Mouse (Mus musculus): ENCODE results near the gene Fam69b. TPM values are rescaled to one million over a fixed set of nuclear protein-coding genes. Genes with fewer than 3 reads are reported as not detected.

Gene Fam69b
- polyA plus RNA-seq, 1 experiment from 2014 or later, result 0.48 TPM

DNA sequence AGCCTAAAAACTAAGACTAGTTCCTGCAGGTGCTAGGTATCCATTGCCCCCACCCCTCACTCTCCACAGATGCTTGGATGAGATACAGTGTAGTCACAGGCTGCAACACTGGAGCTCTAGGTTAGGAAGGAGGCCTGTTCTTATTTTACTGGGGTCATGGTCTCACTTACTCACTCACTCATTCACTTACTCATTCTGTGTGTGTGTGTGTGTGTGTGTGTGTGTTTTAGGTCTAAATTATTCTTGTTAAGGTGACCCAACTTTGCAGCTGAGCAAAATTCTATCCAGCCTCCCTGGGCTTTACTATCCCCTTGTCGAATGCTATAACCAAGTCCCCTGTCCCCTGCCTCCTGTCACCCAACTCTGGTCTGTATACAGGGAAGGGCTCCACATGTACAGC, 26.7 kb upstream of the Fam69b start:
- DNase-seq, result no peak
- H3K9ac ChIP-seq (replicated peaks), result peak overlapping the region; percentile 80
- H3K36me3 ChIP-seq (replicated peaks; ENCODE audit: insufficient read depth, low read length), result peaks cover 8% of the 10 kb centered on the region; the same call in 1 of the 2 replicates
- no peaks in the 10 kb centered on the region for H3K27me3 ChIP-seq (ENCODE audit: insufficient read depth, low read length)
- peak overlapping the region; percentile 64 for H3K4me3 ChIP-seq (ENCODE audit: low read depth, low read length)
- H3K9me3 ChIP-seq (ENCODE audit: low read length), result no peaks in the 10 kb centered on the region
- peaks cover 41% of the 10 kb centered on the region for H3K4me1 ChIP-seq (ENCODE audit: insufficient read depth)
- TF ChIP-seq EP300 (IDR thresholded peaks at IDR 0.05; ENCODE audit: low read depth), result no peak
- no peak for TF ChIP-seq CTCF (IDR thresholded peaks at IDR 0.05; ENCODE audit: low read depth)
- no peak for ATAC-seq
- H3K27ac ChIP-seq (ENCODE audit: low read depth), result peak overlapping the region; percentile 98
- WGBS (ENCODE audit: insufficient replicate concordance), result 68% methylated on average over 1 of the region's 1 CpGs
- H3K4me2 ChIP-seq (ENCODE audit: low read depth, low read length), result peak overlapping the region; percentile 73

DNA sequence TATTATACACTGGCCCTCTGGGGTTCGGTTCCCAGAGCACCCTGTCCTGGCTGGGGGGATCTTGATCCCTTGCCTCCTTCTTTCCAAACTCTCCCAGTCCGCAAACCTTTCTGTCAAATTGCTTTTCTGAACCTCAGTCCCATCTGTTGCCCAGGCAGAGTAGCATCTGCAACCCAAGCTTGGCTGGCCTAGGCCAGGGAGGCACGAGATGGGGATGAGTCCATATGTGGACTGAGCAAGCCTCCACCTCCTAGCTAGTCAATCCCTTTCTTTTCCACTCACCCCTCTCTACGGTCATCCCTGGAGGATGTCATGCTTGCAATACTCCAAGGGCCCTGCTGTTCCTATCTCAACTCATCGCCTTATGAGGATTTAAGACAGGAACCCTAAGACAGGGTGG, 25.6 kb upstream of the Fam69b start:
- TF ChIP-seq CTCF (IDR thresholded peaks at IDR 0.05; ENCODE audit: low read depth), result no peak
- TF ChIP-seq EP300 (IDR thresholded peaks at IDR 0.05; ENCODE audit: low read depth), result no peak
- Histone ChIP-seq H3K36me3 (replicated peaks; ENCODE audit: insufficient read depth, low read length) (no peaks in the 10 kb centered on the region), H3K9ac (replicated peaks) (peak overlapping the region; percentile 80), H3K27ac (ENCODE audit: low read depth) (peak overlapping the region; percentile 98), H3K4me1 (ENCODE audit: insufficient read depth) (peaks cover 38% of the 10 kb centered on the region), H3K4me3 (ENCODE audit: low read depth, low read length) (peak overlapping the region; percentile 64), H3K9me3 (ENCODE audit: low read length) (no peaks in the 10 kb centered on the region), H3K27me3 (ENCODE audit: insufficient read depth, low read length) (no peaks in the 10 kb centered on the region), H3K4me2 (ENCODE audit: low read depth, low read length) (peak overlapping the region; percentile 73)
- no peak for ATAC-seq
- peak; percentile 13 for DNase-seq
- WGBS (ENCODE audit: insufficient replicate concordance), result 58% methylated on average over 5 of the region's 5 CpGs

DNA sequence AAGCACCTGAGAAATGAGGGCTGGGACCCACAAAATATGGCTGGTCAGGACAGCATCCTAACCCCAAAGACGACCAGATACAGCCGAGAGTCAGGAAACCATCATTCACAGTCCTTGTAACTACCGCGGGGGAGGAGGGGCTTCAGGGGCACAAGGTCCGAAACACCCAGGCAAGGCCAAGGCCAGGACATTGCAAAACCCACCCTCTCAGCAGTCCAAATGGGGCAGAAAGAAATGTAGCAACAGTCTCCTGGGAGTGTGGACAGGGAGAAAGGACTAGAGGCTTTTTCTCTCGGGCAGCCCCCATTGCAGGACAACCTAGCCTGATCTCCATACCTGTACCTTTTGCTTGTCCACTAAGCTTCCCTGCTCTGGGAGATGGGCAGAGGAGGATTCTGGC, 25.1 kb upstream of the Fam69b start:
- Histone ChIP-seq H3K4me3 (ENCODE audit: low read depth, low read length) (peak overlapping the region; percentile 64), H3K27ac (ENCODE audit: low read depth) (peak overlapping the region; percentile 98), H3K27me3 (ENCODE audit: insufficient read depth, low read length) (no peaks in the 10 kb centered on the region), H3K9me3 (ENCODE audit: low read length) (no peaks in the 10 kb centered on the region), H3K36me3 (replicated peaks; ENCODE audit: insufficient read depth, low read length) (no peaks in the 10 kb centered on the region), H3K4me1 (ENCODE audit: insufficient read depth) (peaks cover 34% of the 10 kb centered on the region), H3K4me2 (ENCODE audit: low read depth, low read length) (peak overlapping the region; percentile 73), H3K9ac (replicated peaks) (peak overlapping the region; percentile 80)
- TF ChIP-seq EP300 (IDR thresholded peaks at IDR 0.05; ENCODE audit: low read depth) (peak; percentile 71), CTCF (IDR thresholded peaks at IDR 0.05; ENCODE audit: low read depth) (no peak)
- WGBS (ENCODE audit: insufficient replicate concordance), result 5% methylated on average over 6 of the region's 6 CpGs
- ATAC-seq (no peak), DNase-seq (peak; percentile 67)

DNA sequence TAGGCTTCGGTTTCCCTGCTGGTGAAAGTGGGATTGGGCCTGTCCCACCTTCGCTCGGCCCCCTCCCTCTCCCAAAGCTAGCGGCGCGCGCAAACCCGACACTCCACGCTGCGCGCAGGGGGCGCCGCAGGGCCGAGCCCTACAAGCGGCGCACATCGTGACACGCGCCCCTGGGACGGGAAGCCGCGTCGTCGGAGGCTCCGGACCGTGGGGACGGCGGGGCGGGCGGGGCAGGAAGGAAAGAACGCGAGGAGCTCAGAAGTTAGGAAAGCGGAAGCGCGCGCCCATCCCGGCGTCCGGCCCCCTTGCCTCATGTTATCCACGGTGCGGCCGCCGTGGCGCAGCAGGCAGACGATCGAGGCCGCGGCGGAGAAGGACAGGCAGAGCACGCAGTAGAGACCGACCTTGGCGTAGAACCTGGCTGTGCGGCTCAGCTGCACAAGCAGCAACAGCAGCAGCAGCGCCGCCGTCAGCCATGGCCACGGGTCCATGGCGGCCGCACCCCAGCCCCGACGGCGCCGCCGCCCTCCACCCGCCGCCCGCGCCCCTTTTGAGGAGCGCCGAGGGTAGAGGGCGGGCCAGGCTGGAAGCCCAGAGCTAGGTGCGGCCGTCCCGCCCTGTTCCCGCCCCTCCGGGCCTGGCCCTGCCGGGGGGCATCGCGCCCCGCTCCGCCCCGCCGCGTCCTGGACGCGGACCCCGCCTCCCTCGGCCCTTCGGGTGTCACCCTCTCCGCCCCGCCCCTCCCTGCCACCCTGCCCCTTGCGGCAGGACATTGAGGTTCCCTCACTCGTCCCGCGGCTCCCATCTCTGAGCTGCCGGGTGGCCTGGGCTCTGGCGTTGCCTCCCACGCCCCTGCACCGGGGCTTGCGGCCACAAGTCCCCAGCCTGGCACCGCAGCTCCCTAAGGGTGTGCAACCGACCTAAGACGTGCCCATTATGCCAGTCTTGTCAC, 24.3 kb upstream of the Fam69b start, which contains the start of gene Agpat2:
Gene Agpat2 (minus strand): TSS at position 698 of the 952 bp plus-strand sequence.
- H3K4me1 ChIP-seq (ENCODE audit: insufficient read depth), result peaks cover 26% of the 10 kb centered on the region
- peak; percentile 58 for ATAC-seq
- peak within 1 kb of the TSS; percentile 98 for H3K27ac ChIP-seq (ENCODE audit: low read depth)
- peak within 1 kb of the TSS; percentile 73 for H3K4me2 ChIP-seq (ENCODE audit: low read depth, low read length)
- 1% methylated on average over 65 of the region's 103 CpGs for WGBS (ENCODE audit: insufficient replicate concordance)
- peak within 1 kb of the TSS; percentile 64 for H3K4me3 ChIP-seq (ENCODE audit: low read depth, low read length)
- no peaks in the 10 kb centered on the region for H3K27me3 ChIP-seq (ENCODE audit: insufficient read depth, low read length)
- peak within 1 kb of the TSS; percentile 80 for H3K9ac ChIP-seq (replicated peaks)
- H3K9me3 ChIP-seq (ENCODE audit: low read length), result no peaks in the 10 kb centered on the region
- TF ChIP-seq CTCF (IDR thresholded peaks at IDR 0.05; ENCODE audit: low read depth) (peak; percentile 61), EP300 (IDR thresholded peaks at IDR 0.05; ENCODE audit: low read depth) (no peak)
- DNase-seq, result peak; percentile 90
- H3K36me3 ChIP-seq (replicated peaks; ENCODE audit: insufficient read depth, low read length), result no peaks in the 10 kb centered on the region

DNA sequence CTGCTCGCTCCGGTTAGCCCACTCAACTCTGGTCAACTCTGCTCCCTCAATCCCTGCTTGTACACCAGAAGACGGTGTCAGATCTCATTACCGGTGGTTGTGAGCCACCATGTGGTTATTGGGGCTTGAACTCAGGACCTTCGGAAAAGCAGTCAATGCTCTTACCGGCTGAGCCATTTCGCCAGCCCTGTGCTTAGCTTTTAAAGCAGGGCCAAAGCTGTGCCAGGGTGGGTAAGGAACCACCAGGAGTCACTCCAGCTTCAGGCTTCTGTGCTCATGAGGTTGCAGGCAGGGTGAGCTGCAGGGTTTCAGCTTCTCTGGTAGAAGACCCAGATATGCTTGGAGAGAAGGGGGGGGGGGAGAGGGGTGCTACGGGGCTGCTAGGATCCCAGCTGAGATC, 22.9 kb upstream of the Fam69b start:
- Histone ChIP-seq H3K4me2 (ENCODE audit: low read depth, low read length) (no peak overlapping the region), H3K36me3 (replicated peaks; ENCODE audit: insufficient read depth, low read length) (no peaks in the 10 kb centered on the region), H3K27ac (ENCODE audit: low read depth) (no peak overlapping the region; the same call in 1 of the 2 replicates), H3K9me3 (ENCODE audit: low read length) (no peaks in the 10 kb centered on the region), H3K4me1 (ENCODE audit: insufficient read depth) (peaks cover 19% of the 10 kb centered on the region), H3K27me3 (ENCODE audit: insufficient read depth, low read length) (no peaks in the 10 kb centered on the region), H3K4me3 (ENCODE audit: low read depth, low read length) (no peak overlapping the region), H3K9ac (replicated peaks) (no peak overlapping the region)
- ATAC-seq (no peak), DNase-seq (no peak)
- TF ChIP-seq CTCF (IDR thresholded peaks at IDR 0.05; ENCODE audit: low read depth) (peak; percentile 18; the same call in 1 of the 2 replicates), EP300 (IDR thresholded peaks at IDR 0.05; ENCODE audit: low read depth) (no peak)
- WGBS (ENCODE audit: insufficient replicate concordance), result 87% methylated on average over 8 of the region's 8 CpGs

DNA sequence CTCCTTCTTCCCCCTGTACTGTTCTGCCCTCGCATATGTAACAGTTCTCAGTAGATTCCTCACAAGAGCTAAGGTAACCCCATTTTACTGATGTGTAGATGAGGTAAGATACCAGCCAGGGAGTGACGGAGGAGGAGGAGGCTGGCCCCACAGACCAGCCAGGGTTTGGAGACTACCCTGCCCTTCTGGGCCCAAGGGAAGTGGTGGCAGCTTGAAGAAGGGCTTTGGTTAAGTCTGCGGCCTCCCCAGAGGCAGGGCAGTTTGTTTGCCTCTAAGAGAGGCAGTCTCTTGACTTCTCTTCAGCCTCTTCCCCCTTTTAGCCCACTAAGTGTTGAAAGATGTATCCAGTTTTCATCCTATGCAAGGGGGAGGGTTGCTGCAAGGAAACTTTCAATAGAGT, 21.7 kb upstream of the Fam69b start:
- 55% methylated on average over 3 of the region's 3 CpGs for WGBS (ENCODE audit: insufficient replicate concordance)
- Histone ChIP-seq H3K36me3 (replicated peaks; ENCODE audit: insufficient read depth, low read length) (no peaks in the 10 kb centered on the region), H3K4me3 (ENCODE audit: low read depth, low read length) (no peak overlapping the region), H3K9me3 (ENCODE audit: low read length) (no peaks in the 10 kb centered on the region), H3K4me2 (ENCODE audit: low read depth, low read length) (no peak overlapping the region; the same call in 1 of the 2 replicates), H3K4me1 (ENCODE audit: insufficient read depth) (peaks cover 19% of the 10 kb centered on the region), H3K9ac (replicated peaks) (no peak overlapping the region), H3K27me3 (ENCODE audit: insufficient read depth, low read length) (no peaks in the 10 kb centered on the region), H3K27ac (ENCODE audit: low read depth) (peak overlapping the region; percentile 69)
- no peak for TF ChIP-seq CTCF (IDR thresholded peaks at IDR 0.05; ENCODE audit: low read depth)
- TF ChIP-seq EP300 (IDR thresholded peaks at IDR 0.05; ENCODE audit: low read depth), result no peak
- DNase-seq (no peak), ATAC-seq (no peak)

All from liver, postnatal 0 days (tissue).